Mouse (Mus musculus) ES-E14 (cell line): ENCODE data around the gene Wdr20.

Experiments
- CHD2 ChIP-seq: IDR thresholded peaks from 2 replicates; pipeline ENCODE4 v1.6.1; 2014; ENCODE audit warnings: mild to moderate bottlenecking, low read depth, low read length, inconsistent platforms
- HCFC1 ChIP-seq: IDR thresholded peaks from 2 replicates; pipeline ENCODE4 v1.6.1; 2012; ENCODE audit warnings: low read length, inconsistent platforms, borderline replicate concordance; ENCODE audit not compliant: insufficient read depth
- MAFK ChIP-seq: IDR thresholded peaks from 2 replicates; pipeline ENCODE4 v1.6.1; 2014; ENCODE audit warnings: mild to moderate bottlenecking, low read depth, low read length, inconsistent platforms; ENCODE audit not compliant: insufficient read depth
- ZC3H11A ChIP-seq: IDR thresholded peaks from 2 replicates; pipeline ENCODE4 v1.6.1; 2012; ENCODE audit warnings: low read depth, mild to moderate bottlenecking, inconsistent platforms, low read length, borderline replicate concordance
- ZNF384 ChIP-seq: IDR thresholded peaks from 2 replicates; pipeline ENCODE4 v1.6.1; 2012; ENCODE audit warnings: low read depth, low read length, inconsistent platforms

DNA sequence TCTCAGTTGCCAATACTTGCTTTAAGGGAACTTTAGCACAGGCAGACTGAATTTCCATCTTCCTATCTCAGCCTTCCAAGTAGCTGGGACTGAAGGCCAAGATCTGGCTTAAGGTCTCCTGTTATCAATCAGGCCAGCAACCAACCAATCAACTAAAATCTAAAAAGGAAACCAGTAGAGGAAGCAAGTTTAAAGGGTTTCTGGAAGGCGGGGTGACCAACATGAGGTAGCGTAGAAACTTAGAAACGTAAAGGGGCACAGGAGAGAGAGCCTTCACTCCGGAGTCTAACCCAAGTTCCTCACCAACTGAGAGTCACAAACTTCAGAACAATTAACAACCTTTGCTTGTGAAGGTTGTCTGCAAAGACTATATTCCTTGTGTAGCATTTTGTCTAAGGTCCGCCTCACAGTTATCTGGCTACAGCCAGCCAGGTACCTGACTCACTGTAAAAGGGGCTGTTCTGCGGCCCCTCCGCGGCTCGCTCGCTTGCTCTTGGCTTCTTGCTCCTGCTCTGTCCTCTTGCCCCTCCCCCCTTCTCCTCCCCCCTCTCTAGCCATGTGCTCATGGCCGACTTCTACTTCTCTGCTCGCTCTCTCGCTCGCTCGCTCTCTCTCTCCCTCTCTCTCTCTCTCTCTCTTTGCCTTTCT, 39.1 kb upstream of the Wdr20 start:
- TF ChIP-seq ZNF384 (no peak), ZC3H11A (no peak), MAFK (no peak), HCFC1 (no peak), CHD2 (no peak)
